Mouse (Mus musculus) inflammation-experienced regulatory T-cells, adult 6 months (primary cell): ENCODE data around the gene Adamts18. TPM values are rescaled to one million over a fixed set of nuclear protein-coding genes. Genes with fewer than 3 reads are reported as not detected.

Source experiments
- ATAC-seq: one replicate; pipeline ENCODE4 v1.8.0; 2017
- polyA plus RNA-seq, 3 experiments: library from polyadenylated mRNA; unstranded; fragments of 100-300 nt; shearing (Covaris generic); gene quantifications; one replicate each; pipeline ENCODE4 v1.2.1; 2017

Gene Adamts18
- polyA plus RNA-seq, 3 experiments from 2014 or later: not detected

DNA sequence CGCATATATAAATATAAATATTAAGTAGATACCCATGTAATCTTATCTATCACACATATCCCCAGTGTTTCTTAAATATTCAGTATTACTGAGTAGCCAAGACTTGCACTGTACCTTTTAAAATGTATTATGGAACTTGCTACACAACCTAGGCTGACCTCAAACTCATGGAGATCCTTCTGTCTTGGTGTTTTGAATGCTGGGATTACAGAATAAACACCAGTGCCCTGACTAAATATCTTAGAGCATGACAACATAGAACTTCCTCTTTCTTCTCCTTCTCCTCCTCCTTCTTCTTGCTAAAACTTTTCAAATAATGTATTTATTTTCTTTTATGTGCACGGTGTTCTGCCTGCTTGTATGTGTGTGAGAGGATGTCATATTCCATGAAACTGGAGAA is 95.4 kb downstream of the Adamts18 start:
- ATAC-seq: no peak

DNA sequence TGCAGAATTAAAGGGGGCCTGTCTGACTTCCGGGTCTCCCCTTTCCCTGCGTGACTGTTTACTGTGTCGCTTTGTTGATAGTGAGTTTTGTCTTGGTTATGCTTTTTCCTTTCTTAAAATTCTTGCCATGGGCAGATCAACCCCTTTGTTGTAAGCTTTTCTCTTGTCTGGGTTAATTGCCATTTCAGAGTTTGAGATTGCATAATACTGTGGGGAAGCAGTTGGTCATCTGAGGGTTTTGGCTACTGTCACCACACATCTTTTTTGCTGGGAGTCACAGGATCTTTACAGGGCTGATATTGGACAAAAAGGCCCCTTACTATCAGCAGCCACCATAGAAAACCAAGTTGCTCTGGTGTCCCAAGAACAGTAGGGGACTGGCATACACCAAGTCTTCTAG is 96.2 kb downstream of the Adamts18 start:
- ATAC-seq: no peak

- no peak for ATAC-seq
Observed at GRCm38 (mm10) chr8:113735496-113736060, 113.0 kb downstream of the Adamts18 start.

DNA sequence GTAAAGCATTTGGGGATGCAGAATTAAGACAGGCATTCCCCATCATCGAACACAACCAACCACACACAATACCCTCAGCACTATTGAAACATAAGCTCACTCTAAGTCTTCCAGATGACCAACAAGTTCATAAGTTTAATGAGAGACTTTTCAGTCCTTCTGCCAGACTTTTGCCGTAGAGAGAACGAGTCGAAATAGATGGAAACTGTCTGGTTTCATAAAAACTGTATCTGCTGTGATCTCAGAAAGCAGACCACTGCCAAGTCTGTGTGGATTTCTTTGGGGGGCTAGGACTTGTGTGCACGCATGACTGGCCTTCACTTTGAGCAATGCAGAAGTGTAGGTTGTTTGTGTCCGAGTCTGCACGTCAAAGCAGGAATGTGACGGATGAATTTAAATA is 123.2 kb downstream of the Adamts18 start:
- no peak for ATAC-seq

GRCm38 (mm10) chr8:113723873-113724538 is 124.5 kb downstream of the Adamts18 start:
- no peak for ATAC-seq

DNA sequence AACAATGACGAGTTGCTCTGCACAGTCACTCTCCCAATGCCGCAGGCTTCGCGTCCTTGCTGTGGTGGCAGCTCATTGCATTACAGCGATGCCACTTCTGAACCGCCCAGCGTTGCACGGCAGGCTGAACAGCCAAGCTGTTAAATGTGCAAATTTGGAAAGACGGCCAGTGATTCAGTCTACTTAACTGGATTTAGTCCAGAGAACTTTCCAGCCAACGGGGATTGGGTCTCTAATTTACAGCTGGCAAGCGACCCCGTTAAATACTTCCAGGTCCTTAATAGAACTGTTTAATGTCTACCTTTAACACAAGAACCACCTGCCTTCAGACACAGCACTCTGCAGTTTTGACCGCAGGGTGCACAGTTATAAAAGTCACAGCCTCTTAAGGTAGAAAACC is 127.1 kb downstream of the Adamts18 start:
- ATAC-seq: no peak

DNA sequence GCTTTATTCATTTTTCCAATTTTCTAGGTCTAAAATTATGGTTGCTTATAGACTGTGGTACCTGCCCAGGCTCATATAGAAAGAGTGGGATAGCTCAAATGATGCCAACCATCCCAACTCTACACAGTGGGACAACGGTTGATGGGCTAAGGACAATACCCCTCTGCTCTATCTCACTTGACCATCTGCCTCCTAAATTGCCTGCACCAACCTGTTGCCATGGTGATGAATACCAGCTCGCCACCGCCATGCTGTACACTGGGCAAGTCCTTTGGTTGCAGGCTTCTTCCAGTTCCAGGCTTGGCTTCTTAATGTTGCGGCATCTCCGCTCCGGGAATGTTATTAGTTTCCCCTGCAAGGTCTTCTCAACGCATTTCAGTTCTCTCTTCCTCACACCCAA is 143.6 kb downstream of the Adamts18 start:
- no peak for ATAC-seq

DNA sequence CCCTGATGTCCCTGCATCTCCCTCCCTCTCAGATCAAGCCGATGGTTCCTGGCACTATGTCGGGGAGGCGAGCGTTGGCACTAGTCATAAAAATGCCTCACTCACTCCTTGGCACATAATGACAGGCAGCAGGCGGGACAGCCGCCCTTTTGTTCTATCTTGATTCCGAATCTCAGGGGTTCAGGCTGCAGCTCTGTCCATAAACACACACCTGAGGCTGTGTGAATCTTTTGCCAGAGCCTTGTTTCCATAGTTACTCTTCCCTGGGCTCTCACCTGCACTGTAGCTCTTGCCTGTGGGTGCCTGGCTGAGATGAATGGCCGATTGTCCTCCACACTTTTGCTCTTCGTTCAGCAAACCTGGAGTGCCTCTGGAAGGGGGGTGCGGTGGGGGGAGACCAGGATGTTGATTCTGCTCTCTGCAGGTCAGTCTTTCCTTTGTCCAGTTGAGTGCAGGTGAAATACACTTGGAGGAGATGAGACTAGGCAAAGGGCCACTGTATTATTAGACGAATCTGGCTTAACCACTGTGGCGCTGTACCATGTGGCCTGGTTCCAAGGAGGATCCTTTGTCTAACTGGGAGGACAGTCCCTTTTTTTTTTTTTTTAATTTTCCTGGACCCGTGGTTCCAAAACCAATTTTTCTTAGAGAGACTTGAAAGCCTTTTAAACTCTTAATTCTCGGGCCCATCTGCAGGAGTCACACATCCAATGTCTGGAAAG is 156.8 kb downstream of the Adamts18 start:
- no peak for ATAC-seq

GRCm38 (mm10) chr8:113688543-113688915 is 160.0 kb downstream of the Adamts18 start:
- ATAC-seq: no peak

DNA sequence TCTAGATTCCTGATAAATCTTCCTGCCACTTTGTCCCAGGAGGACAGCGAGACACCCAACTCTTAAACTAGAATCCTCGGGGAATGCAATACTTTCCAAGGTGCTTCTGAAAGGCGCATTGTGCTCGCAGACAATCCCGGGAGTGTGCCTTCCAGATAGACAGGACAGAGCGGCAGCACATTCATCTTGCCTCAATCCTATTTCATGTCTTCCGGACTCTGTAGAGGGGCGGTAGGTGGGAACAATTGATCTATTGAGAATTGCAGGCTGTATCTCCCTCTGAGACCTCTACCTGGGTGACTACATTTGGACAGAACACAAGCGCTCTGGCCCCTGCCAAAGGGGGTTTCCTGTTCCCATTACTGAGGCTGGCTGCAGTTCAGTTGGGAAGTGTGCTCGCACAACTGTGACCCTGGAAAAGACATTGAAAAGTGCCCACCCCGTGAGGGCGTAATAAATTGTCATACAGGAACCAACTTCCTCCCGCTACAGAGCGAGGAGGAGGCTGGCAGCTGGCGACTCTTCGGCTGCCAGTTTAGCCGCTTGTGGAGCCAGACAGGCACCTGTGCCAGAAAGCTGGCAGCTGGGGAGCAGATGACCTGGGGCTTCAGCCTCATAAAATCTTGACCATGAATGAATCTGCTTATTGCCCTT is 160.5 kb downstream of the Adamts18 start:
- ATAC-seq: no peak

- ATAC-seq: peak; percentile 91
Observed at GRCm38 (mm10) chr8:113679361-113679760, 169.2 kb downstream of the Adamts18 start.

DNA sequence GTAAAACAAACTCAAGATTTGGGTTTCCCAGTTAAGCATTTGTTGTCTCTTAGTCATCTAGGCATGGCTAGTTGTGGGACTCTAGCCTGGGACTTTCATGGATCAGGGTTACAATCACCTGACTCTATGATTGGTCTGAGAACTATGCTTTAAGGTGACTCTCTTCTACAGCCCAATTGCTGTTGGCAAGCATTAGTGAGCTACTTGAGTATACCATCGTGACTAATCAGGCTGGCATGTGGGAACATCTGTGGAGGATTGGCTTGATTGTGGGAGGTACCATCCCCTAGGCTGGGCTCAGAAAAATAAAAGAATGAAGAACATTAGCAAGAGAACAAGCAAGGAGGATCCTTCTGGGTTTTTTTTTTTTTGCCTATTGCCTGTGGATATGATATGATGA is 171.7 kb downstream of the Adamts18 start:
- ATAC-seq: no peak

DNA sequence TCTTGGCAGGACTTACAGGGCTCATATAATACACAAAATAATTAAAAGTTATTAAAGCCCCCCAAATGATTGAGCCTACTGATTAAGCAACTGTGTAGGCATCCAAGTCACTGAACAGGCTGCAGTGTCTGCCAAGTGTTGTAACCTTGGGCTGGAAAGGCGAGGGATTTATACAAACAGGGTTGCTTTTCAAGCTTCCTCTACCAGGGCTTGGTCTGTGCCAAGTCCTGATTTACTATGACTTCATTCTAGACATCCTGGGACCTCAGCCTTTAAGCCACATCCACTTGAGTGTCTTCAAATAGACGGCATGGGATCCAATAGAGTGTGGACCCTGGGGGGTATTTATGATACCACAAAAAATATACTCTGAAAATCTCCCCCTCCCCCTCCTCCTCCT is 173.3 kb downstream of the Adamts18 start:
- no peak for ATAC-seq

DNA sequence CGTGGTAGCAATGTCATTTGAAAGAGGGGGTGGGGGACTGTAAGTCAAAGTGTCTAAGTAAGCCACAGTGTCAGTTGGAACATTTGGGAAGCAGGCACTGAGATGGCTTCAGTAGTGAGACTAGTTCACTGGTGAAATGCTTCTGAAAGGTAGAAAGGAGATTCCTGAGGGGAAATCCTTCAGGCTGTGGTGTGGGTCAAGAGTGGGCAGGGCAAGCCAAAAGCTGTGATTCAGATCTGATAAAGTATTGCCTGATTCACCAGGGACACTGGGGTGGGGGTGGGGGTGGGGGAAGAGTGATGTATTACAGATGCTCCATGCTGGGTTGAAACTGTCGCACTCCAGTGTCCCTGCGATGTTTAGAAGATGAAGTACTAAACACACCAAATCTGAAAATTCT is 173.9 kb downstream of the Adamts18 start:
- no peak for ATAC-seq

DNA sequence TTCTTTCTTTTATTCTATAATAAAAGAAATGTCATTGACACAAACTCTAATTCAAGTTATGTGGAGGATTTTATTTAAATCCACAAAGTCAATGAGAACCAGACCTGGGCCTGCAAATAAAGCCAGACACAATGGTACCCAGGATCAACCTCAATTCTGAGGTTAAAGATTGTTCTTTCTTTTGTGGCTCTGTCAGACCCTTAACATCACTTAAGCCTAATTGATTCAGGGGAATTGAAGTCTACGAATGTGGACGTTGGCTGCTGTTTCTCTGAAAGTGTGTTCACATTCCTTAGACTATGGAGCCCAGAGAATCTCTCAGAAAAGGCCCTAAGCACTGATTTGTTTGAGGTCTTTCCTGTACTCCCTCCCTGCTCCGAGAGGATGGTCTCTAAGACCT is 175.2 kb downstream of the Adamts18 start:
- ATAC-seq: no peak

- no peak for ATAC-seq
Observed at GRCm38 (mm10) chr8:113672599-113673255, 175.8 kb downstream of the Adamts18 start.

GRCm38 (mm10) chr8:113669924-113670323 is 178.6 kb downstream of the Adamts18 start:
- peak; percentile 35 for ATAC-seq

DNA sequence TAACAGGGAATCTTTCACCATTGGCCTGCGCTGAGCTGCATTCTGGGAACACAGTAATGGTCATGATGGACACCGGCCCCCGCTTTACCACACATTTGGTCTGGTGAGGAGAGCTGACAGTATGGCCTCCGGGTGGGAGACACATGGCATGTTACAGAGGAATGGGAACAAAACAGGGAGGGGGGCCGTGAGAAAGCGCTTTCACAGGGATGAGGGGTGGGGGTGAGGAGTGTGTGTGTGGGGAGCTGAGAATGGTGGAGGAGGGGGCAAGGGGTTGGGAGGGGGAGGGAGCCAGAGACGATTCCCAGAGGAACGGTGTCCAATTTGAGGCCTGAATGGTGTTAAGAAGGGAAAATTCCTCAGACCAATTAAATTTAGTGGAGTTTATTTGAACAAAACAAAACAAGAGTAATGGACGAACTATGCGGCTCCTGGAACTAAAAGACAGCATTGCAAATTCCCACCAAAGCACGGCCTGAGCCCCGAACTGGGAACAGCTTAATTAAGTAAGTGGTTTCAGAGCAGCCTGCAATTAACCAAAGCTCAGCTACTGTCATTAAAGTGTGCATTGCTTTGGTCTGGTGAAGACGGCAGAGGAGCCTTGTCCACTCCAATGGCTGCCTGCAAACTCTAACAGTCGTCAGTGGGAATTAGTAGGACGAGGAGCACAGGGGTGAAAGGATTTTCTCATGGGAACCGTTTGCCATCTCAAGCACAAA is 181.7 kb downstream of the Adamts18 start:
- no peak for ATAC-seq

GRCm38 (mm10) chr8:113665951-113666350 is 182.6 kb downstream of the Adamts18 start:
- ATAC-seq: no peak

GRCm38 (mm10) chr8:113665036-113665435 is 183.5 kb downstream of the Adamts18 start:
- no peak for ATAC-seq

GRCm38 (mm10) chr8:113664544-113664943 is 184.0 kb downstream of the Adamts18 start:
- peak; percentile 92 for ATAC-seq

GRCm38 (mm10) chr8:113660128-113660527 is 188.4 kb downstream of the Adamts18 start:
- ATAC-seq: no peak
